ENCODE assay signal across 8 mouse cellular contexts in the genomic region with DNA sequence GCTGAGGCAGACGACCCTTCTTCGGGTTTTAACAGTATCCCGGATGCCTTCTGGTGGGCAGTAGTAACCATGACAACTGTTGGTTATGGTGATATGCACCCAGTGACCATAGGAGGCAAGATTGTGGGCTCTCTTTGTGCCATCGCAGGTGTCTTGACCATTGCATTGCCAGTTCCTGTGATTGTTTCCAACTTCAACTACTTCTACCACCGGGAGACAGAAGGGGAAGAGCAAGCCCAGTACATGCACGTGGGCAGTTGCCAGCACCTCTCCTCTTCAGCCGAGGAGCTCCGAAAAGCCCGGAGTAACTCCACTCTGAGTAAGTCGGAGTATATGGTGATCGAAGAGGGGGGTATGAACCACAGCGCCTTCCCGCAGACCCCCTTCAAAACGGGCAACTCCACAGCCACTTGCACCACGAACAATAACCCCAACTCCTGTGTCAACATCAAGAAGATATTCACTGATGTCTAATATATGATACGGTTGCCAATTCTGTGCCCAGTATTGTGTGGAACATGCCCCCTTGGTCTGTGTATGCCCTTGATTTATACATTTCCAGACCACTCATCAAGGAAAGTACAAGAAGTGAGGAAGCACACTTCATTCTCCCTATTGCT. TPM values are rescaled to one million over a fixed set of nuclear protein-coding genes. Genes with fewer than 3 reads are reported as not detected.
A peak's percentile ranks its signal among the peaks of the same experiment; 100 is the strongest.
DNase-seq lines count a peak whose midpoint lies in the region; ATAC-seq and TF ChIP-seq lines count a peak whose summit lies in the region.

No protein-coding gene starts in this region.

- H3K27me3 ChIP-seq in kidney, embryonic 16.5 days (ENCODE audit: insufficient read depth, low read length): peaks cover 11% of the 10 kb centered on the region; the same call in 1 of the 2 replicates
- 0 out of 2 replicates have a peak, but pooled peaks cover 1% of the 10 kb centered on the region for H3K27me3 ChIP-seq in kidney, adult 2 months (replicated peaks; ENCODE audit: control insufficient read depth, insufficient read depth, low read length)
- H3K27me3 ChIP-seq in hindbrain, embryonic 10.5 days (ENCODE audit: insufficient read depth, poor library complexity, severe bottlenecking): peaks cover 13% of the 10 kb centered on the region
- H3K27me3 ChIP-seq in liver, embryonic 16.5 days (ENCODE audit: control insufficient read depth, insufficient read depth, low read depth, low read length): peaks cover 36% of the 10 kb centered on the region

- H3K4me1 ChIP-seq in kidney, embryonic 16.5 days (ENCODE audit: insufficient read depth, low read length): peaks cover 11% of the 10 kb centered on the region
- H3K4me1 ChIP-seq in kidney, adult 2 months (ENCODE audit: control insufficient read depth, insufficient read depth, low read length): no peaks in the 10 kb centered on the region
- H3K4me1 ChIP-seq in hindbrain, embryonic 10.5 days (replicated peaks): peaks cover 63% of the 10 kb centered on the region
- H3K4me1 ChIP-seq in liver, embryonic 16.5 days (ENCODE audit: control insufficient read depth, low read depth, low read length): no peaks in the 10 kb centered on the region; the same call in 1 of the 2 replicates

- 0 out of 2 replicates have a peak overlapping the region, but pooled peaks have one; percentile 99 for H3K4me2 ChIP-seq in kidney, embryonic 16.5 days (replicated peaks; ENCODE audit: low read depth, low read length)
- no peak overlapping the region for H3K4me2 ChIP-seq in liver, embryonic 16.5 days (ENCODE audit: low read depth, low read length)

- TF ChIP-seq POLR2A in kidney, adult 2 months (IDR thresholded peaks at IDR 0.05; ENCODE audit: low read depth, low read length): no peak

- no peak overlapping the region for H3K9ac ChIP-seq in kidney, embryonic 16.5 days (replicated peaks; ENCODE audit: low read length)
- H3K9ac ChIP-seq in liver, embryonic 16.5 days (ENCODE audit: low read depth, low read length): no peak overlapping the region

- no peaks in the 10 kb centered on the region for H3K9me3 ChIP-seq in kidney, embryonic 16.5 days (ENCODE audit: low read length)
- no peaks in the 10 kb centered on the region for H3K9me3 ChIP-seq in hindbrain, embryonic 10.5 days
- no peaks in the 10 kb centered on the region for H3K9me3 ChIP-seq in liver, embryonic 16.5 days (replicated peaks; ENCODE audit: control insufficient read depth, low read length)

- DNase-seq in kidney, adult 2 months: no peak
- DNase-seq in brain, adult 2 months (ENCODE audit: low read depth, low spot score): peak; percentile 37
- no peak for DNase-seq in hindbrain, embryonic 10.5 days (ENCODE audit: low spot score)
- peak; percentile 8 to 21 for DNase-seq in spleen, postnatal 10 days (ENCODE audit: low spot score in 2 of 2)
- no peak for DNase-seq in kidney, postnatal 36 days
- no peak for DNase-seq in ovary, postnatal 36 days (ENCODE audit: low spot score)

- no peaks in the 10 kb centered on the region for H3K36me3 ChIP-seq in kidney, embryonic 16.5 days (ENCODE audit: insufficient read depth, low read length)
- H3K36me3 ChIP-seq in kidney, adult 2 months (ENCODE audit: control insufficient read depth, insufficient read depth, low read length): no peaks in the 10 kb centered on the region
- H3K36me3 ChIP-seq in hindbrain, embryonic 10.5 days: no peaks in the 10 kb centered on the region
- no peaks in the 10 kb centered on the region for H3K36me3 ChIP-seq in liver, embryonic 16.5 days (ENCODE audit: control insufficient read depth, insufficient read depth)

- 85% methylated on average over 16 of the region's 16 CpGs for WGBS in kidney, embryonic 16.5 days
- WGBS in kidney, adult 2 months: 73% methylated on average over 16 of the region's 16 CpGs
- 80% methylated on average over 16 of the region's 16 CpGs for WGBS in hindbrain, embryonic 10.5 days
- 20% methylated on average over 16 of the region's 16 CpGs for WGBS in liver, embryonic 16.5 days (ENCODE audit: insufficient replicate concordance)

- H3K27ac ChIP-seq in kidney, embryonic 16.5 days (ENCODE audit: low read length): no peak overlapping the region
- no peak overlapping the region for H3K27ac ChIP-seq in kidney, adult 2 months (ENCODE audit: insufficient read depth, low read depth, low read length)
- no peak overlapping the region for H3K27ac ChIP-seq in hindbrain, embryonic 10.5 days
- peak overlapping the region; percentile 29; the same call in 1 of the 2 replicates for H3K27ac ChIP-seq in liver, embryonic 16.5 days (ENCODE audit: low read length)

- no peak overlapping the region for H3K4me3 ChIP-seq in kidney, embryonic 16.5 days (ENCODE audit: low read length)
- no peak overlapping the region for H3K4me3 ChIP-seq in kidney, adult 2 months (ENCODE audit: insufficient read depth, low read depth, low read length)
- H3K4me3 ChIP-seq in hindbrain, embryonic 10.5 days: peak overlapping the region; percentile 76
- peak overlapping the region; percentile 62; the same call in 1 of the 2 replicates for H3K4me3 ChIP-seq in liver, embryonic 16.5 days (ENCODE audit: low read depth, low read length)

- no peak for TF ChIP-seq CTCF in kidney, adult 2 months (conservative IDR thresholded peaks at IDR 0.05; ENCODE audit: insufficient read depth, insufficient read length, low read depth, low read length)

- ATAC-seq in kidney, embryonic 16.5 days (ENCODE audit: low FRiP score, low TSS enrichment): no peak
- ATAC-seq in liver, embryonic 16.5 days (ENCODE audit: low read depth): no peak

RNA-seq across cellular contexts. Expression of gene Kcna3, which starts 1.7 kb away (rescaled TPM):
- 1.1 and 1.2 TPM in 2 replicates for polyA plus RNA-seq in kidney, embryonic 16.5 days (2015; fragmentation: Nextera tagmentation; extraction: Ambion mirVana)
- 0.49 and 1.1 TPM in 2 replicates for polyA plus RNA-seq in kidney, adult 2 months (2012; rRNA removed)
- polyA plus RNA-seq in hindbrain, embryonic 10.5 days (2016; fragmentation: Nextera tagmentation; extraction: Ambion mirVana): 3.1 and 3.5 TPM in 2 replicates
- polyA plus RNA-seq in liver, embryonic 16.5 days (2015; fragmentation: Nextera tagmentation; extraction: Ambion mirVana): 0.68 and 1.1 TPM in 2 replicates

Comparison
In these comparisons a context has a peak if more than half of its experiments do, and no peak if none do; other contexts are left out.
1. H3K4me3 ChIP-seq: peak in hindbrain, embryonic 10.5 days (single experiment) and liver, embryonic 16.5 days (single experiment); none in kidney, embryonic 16.5 days (single experiment) and kidney, adult 2 months (single experiment).
2. DNase-seq: peak in brain, adult 2 months (single experiment) and spleen, postnatal 10 days (2 of 2); none in kidney, adult 2 months (single experiment), hindbrain, embryonic 10.5 days (single experiment), kidney, postnatal 36 days (0 of 2) and ovary, postnatal 36 days (single experiment).